Mouse (Mus musculus) stomach, postnatal 0 days (tissue): ENCODE measurements at regions not wholly inside any gene's neighbourhood (a gene's known extent, or its start where the extent isn't known, plus 50 kb on each side); places are given as distances from the start of the nearest gene placed in this dataset.

Experiments used
- ATAC-seq: fragments of 200-750 bp; cut with Nextera tagmentation; 2 replicates; pipeline ENCODE4 v1.8.0; 2017; ENCODE audit not compliant: low FRiP score, low TSS enrichment
- DNase-seq: peaks from one replicate; pipeline ENCODE4 v3.0.0-alpha.2; 2016; ENCODE audit warnings: low spot score
- H3K27ac ChIP-seq: fragments of 300-500 bp; sonication (generic); replicated peaks from 2 replicates; pipeline ENCODE4 v1.5.1; 2014; ENCODE audit warnings: mild to moderate bottlenecking, control low read depth
- H3K27me3 ChIP-seq: fragments of 300-500 bp; sonication (generic); 2 replicates; pipeline ENCODE4 v1.6.1; 2014; ENCODE audit warnings: low read length; ENCODE audit not compliant: control insufficient read depth, insufficient read depth
- H3K36me3 ChIP-seq: fragments of 300-500 bp; sonication (generic); 2 replicates; pipeline ENCODE4 v1.6.1; 2014; ENCODE audit warnings: low read length, mixed read lengths; ENCODE audit not compliant: control insufficient read depth, insufficient read depth
- H3K4me1 ChIP-seq: fragments of 300-500 bp; sonication (generic); replicated peaks from 2 replicates; pipeline ENCODE4 v1.6.1; 2014; ENCODE audit warnings: antibody characterized with exemption; ENCODE audit not compliant: control insufficient read depth, insufficient read depth
- H3K4me2 ChIP-seq: fragments of 300-500 bp; sonication (generic); replicated peaks from 2 replicates; pipeline ENCODE4 v1.6.1; 2014; ENCODE audit warnings: low read depth, mild to moderate bottlenecking, control low read depth, moderate library complexity
- H3K4me3 ChIP-seq: fragments of 300-500 bp; sonication (generic); 2 replicates; pipeline ENCODE4 v1.5.1; 2014; ENCODE audit warnings: low read depth, low read length, control low read depth
- H3K9ac ChIP-seq: fragments of 300-500 bp; sonication (generic); 2 replicates; pipeline ENCODE4 v1.6.1; 2014; ENCODE audit warnings: mild to moderate bottlenecking, low read length, control low read depth, mixed read lengths
- H3K9me3 ChIP-seq: fragments of 300-500 bp; sonication (generic); 2 replicates; pipeline ENCODE4 v1.6.1; 2016; ENCODE audit warnings: low read length; ENCODE audit not compliant: control insufficient read depth
- CTCF ChIP-seq: IDR thresholded peaks from 2 replicates; pipeline ENCODE4 v1.5.1; 2016; ENCODE audit warnings: antibody characterized with exemption, low read depth, mild to moderate bottlenecking, moderate library complexity
- EP300 ChIP-seq: optimal IDR thresholded peaks from 2 replicates; pipeline ENCODE3; 2016; ENCODE audit warnings: antibody characterized with exemption
- WGBS: fragments of 180-500 bp; shearing (Covaris S2); extraction: QIAGEN DNeasy Blood & Tissue Kit; methylation state at CpG from one replicate; pipeline ENCODE4 v1.1.7; 2014; 5-methylcytosine and 5-hydroxymethylcytosine counted together

DNA sequence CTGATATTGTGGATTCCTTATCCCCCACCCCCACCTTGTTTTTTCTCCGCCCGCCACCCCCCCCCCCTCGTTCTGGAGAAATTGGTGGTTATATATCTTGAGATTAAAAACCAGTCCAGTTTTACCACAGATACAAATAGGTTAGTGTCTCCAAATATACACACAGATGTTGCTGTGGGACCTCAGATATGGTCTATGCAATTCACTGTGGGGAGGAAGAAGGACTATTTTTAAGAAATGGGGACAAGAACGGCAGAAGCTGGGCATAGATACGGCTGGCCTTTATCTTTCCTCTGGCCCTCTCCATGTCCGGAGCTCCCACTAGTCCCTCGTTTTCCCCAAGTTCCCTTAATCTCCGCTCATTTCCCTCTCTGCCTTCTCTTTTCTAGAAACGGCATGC, 89.0 kb upstream of the Rap1b start:
- Histone ChIP-seq H3K27me3 (no peaks in the 10 kb centered on the region), H3K4me1 (no peaks in the 10 kb centered on the region), H3K27ac (no peak overlapping the region), H3K36me3 (no peaks in the 10 kb centered on the region), H3K9me3 (no peaks in the 10 kb centered on the region), H3K9ac (no peak overlapping the region), H3K4me3 (no peak overlapping the region), H3K4me2 (no peak overlapping the region)
- TF ChIP-seq EP300 (no peak), CTCF (no peak)
- DNase-seq (no peak), ATAC-seq (no peak)
- WGBS, result 58% methylated on average over 9 of the region's 9 CpGs

DNA sequence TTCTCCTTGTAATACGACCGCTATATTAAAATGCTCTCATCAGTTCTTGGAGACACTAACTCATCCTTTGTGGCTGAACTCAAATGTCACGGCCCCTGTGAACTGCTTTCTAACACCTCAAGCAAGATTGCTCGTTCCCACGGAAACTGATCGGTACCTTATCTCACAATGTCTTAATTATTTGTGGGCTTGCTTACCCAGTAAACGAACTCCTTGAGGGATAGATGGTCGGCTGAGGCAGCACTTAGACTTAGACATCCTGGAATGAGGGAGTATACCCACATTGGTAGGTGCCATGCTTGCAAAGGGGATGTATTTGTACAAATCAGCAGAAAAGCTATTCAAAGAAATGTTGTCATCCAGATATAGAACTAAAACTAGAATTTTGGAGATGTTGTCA, 92.9 kb upstream of the Rap1b start:
- H3K36me3 ChIP-seq, result no peaks in the 10 kb centered on the region
- H3K4me3 ChIP-seq, result no peak overlapping the region
- H3K27ac ChIP-seq, result no peak overlapping the region
- no peak overlapping the region for H3K9ac ChIP-seq
- WGBS, result 61% methylated on average over 8 of the region's 8 CpGs
- no peak for TF ChIP-seq CTCF
- TF ChIP-seq EP300, result no peak
- DNase-seq (no peak), ATAC-seq (no peak)
- H3K4me1 ChIP-seq, result no peaks in the 10 kb centered on the region
- H3K27me3 ChIP-seq, result no peaks in the 10 kb centered on the region
- no peak overlapping the region for H3K4me2 ChIP-seq
- no peaks in the 10 kb centered on the region for H3K9me3 ChIP-seq

DNA sequence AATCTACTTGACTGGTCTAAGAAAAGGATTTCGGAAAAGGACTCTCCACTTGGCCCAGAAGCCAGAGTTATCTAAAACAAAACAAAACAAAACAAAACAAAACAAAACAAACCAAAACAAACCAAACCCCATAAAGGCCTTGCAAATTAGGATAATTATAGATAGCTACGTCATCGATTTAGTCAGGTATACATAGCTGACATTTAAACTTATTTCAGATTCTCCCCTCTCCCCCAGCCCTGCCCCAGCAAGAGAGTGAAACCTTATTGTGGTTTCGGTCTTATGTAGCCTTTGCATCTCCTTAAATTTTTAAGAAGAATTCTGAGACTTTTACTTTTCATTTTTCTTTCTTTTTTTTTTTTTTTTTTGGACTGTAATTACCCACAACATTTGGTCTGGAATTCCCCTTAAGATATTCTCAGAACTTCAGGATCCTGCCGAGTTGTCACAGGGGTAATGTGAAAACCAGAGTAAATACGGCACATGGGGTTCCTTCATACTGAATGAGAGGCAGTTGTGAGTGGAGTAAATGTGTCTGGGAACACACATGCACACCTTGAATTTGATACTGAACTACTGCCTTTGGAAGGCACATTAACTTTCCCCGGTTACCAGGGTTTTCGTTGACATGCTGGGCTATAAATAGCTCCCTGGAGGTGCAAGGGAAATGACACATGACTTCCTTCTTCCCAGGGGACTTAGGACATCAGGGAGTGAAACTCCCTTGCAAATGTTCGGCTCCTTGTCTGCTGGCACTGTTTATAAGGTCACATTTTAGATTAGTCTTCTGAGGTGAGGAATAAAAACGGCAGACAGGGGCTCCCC, 94.8 kb upstream of the Rap1b start:
- Histone ChIP-seq H3K9me3 (no peaks in the 10 kb centered on the region), H3K36me3 (no peaks in the 10 kb centered on the region), H3K4me3 (no peak overlapping the region), H3K27me3 (no peaks in the 10 kb centered on the region), H3K4me1 (no peaks in the 10 kb centered on the region), H3K4me2 (peak overlapping the region; percentile 21; the same call in 1 of the 2 replicates), H3K27ac (no peak overlapping the region), H3K9ac (no peak overlapping the region)
- no peak for DNase-seq
- WGBS, result 40% methylated on average over 10 of the region's 10 CpGs
- no peak for TF ChIP-seq CTCF
- no peak for TF ChIP-seq EP300
- ATAC-seq, result no peak

GRCm38 (mm10) chr10:117941266-117941651, 95.4 kb upstream of the Rap1b start:
- Histone ChIP-seq H3K4me3 (no peak overlapping the region), H3K27ac (no peak overlapping the region), H3K9me3 (no peaks in the 10 kb centered on the region), H3K4me2 (peak overlapping the region; percentile 21; the same call in 1 of the 2 replicates), H3K4me1 (no peaks in the 10 kb centered on the region), H3K27me3 (no peaks in the 10 kb centered on the region), H3K36me3 (no peaks in the 10 kb centered on the region), H3K9ac (no peak overlapping the region)
- WGBS, result 60% methylated on average over 3 of the region's 3 CpGs
- ATAC-seq (no peak), DNase-seq (no peak)
- TF ChIP-seq EP300 (no peak), CTCF (no peak)

DNA sequence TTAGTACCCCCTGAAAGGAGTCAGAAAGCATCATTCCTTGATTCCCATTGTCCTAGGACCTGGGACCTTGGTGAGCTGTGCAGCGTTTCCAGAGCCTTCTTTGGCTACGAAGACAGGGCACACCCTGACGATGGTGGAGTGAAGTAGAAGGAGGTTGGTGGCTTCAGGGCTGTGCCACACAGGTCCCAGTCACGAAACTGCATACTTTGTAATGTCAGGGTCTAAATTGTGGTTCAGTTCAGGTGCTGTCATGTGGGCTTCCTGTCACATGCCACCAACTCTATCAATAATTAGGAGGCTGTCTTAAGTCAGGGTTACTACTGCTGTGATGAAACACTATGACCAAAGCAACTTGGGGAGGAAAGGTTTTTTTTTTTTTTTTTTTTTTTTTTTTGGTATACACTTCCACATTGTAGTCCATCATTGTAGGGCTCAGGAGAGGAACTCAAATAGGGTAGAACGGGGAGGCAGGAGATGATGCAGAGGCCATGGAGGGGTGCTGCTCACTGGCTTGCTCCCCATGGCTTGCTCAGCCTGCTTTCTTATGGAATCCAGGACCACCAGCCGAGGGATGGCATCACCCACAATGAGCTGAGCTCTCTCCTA, 98.0 kb upstream of the Rap1b start:
- WGBS, result 89% methylated on average over 6 of the region's 6 CpGs
- H3K27ac ChIP-seq, result no peak overlapping the region
- no peak for ATAC-seq
- no peaks in the 10 kb centered on the region for H3K27me3 ChIP-seq
- no peak overlapping the region for H3K4me3 ChIP-seq
- no peak overlapping the region for H3K9ac ChIP-seq
- TF ChIP-seq EP300 (no peak), CTCF (no peak)
- H3K9me3 ChIP-seq, result no peaks in the 10 kb centered on the region
- H3K36me3 ChIP-seq, result no peaks in the 10 kb centered on the region
- no peaks in the 10 kb centered on the region for H3K4me1 ChIP-seq
- H3K4me2 ChIP-seq, result no peak overlapping the region
- no peak for DNase-seq

DNA sequence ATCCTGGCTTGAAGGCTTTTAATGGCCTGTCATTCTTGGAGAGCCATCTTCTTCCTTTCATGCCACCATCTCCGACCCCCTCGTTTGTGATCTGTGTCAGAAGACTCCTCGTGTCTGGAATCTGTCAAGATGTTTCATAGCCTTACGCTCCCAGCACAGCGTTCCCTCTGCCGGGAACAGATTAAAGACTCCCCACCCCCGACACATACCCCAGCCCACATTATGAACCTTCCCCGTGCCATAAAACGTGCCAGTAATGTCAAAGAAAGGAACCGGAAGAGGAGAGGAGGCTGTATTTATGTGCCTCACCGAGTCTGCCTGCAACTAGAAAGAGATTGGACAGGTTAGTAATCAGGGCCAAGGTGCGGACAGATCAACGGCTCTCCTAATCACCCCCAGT, 101.4 kb upstream of the Rap1b start:
- no peak overlapping the region for H3K9ac ChIP-seq
- H3K4me3 ChIP-seq, result no peak overlapping the region
- no peak overlapping the region for H3K4me2 ChIP-seq
- H3K4me1 ChIP-seq, result no peaks in the 10 kb centered on the region
- no peaks in the 10 kb centered on the region for H3K27me3 ChIP-seq
- no peak overlapping the region for H3K27ac ChIP-seq
- no peak for ATAC-seq
- no peak for TF ChIP-seq CTCF
- no peak for TF ChIP-seq EP300
- no peak for DNase-seq
- no peaks in the 10 kb centered on the region for H3K9me3 ChIP-seq
- WGBS, result 41% methylated on average over 13 of the region's 13 CpGs
- no peaks in the 10 kb centered on the region for H3K36me3 ChIP-seq
